Mouse (Mus musculus) cortical plate, adult 2 months (tissue): ENCODE results near the gene 4932438A13Rik. TPM values are rescaled to one million over a fixed set of nuclear protein-coding genes. Genes with fewer than 3 reads are reported as not detected.

ENCODE experiments used
- H3K27ac ChIP-seq: fragments of 200-500 bp; 2 replicates; pipeline ENCODE4 v1.5.1; 2012; ENCODE audit warnings: low read length, control low read depth, inconsistent platforms; ENCODE audit not compliant: insufficient read depth
- H3K4me1 ChIP-seq: fragments of 200-500 bp; 2 replicates; pipeline ENCODE4 v1.6.1; 2011; ENCODE audit warnings: low read length; ENCODE audit not compliant: control insufficient read depth, insufficient read depth
- H3K4me3 ChIP-seq: fragments of 200-500 bp; 2 replicates; pipeline ENCODE4 v1.5.1; 2011; ENCODE audit warnings: mild to moderate bottlenecking, low read length, control low read depth; ENCODE audit not compliant: insufficient read depth
- CTCF ChIP-seq: fragments of 200-500 bp; IDR thresholded peaks from 2 replicates; pipeline ENCODE4 v1.5.1; 2011; ENCODE audit warnings: mild to moderate bottlenecking, control low read depth, low read length; ENCODE audit not compliant: insufficient read depth; ENCODE audit errors: extremely low read depth
- POLR2A ChIP-seq: fragments of 200-500 bp; IDR thresholded peaks from 2 replicates; pipeline ENCODE4 v1.6.1; 2011; ENCODE audit warnings: mild to moderate bottlenecking, low read length, control low read depth; ENCODE audit not compliant: insufficient read depth; ENCODE audit errors: extremely low read depth
- polyA plus RNA-seq: library from polyadenylated mRNA; depleted of rRNA; stranded (reverse); fragments of >200 nt; gene quantifications from 2 replicates; pipeline ENCODE4 v1.2.3, GENCODE M21; 2012; rRNA removed

The 4932438A13Rik gene
- polyA plus RNA-seq = 48.3 and 50.5 TPM in 2 replicates

DNA sequence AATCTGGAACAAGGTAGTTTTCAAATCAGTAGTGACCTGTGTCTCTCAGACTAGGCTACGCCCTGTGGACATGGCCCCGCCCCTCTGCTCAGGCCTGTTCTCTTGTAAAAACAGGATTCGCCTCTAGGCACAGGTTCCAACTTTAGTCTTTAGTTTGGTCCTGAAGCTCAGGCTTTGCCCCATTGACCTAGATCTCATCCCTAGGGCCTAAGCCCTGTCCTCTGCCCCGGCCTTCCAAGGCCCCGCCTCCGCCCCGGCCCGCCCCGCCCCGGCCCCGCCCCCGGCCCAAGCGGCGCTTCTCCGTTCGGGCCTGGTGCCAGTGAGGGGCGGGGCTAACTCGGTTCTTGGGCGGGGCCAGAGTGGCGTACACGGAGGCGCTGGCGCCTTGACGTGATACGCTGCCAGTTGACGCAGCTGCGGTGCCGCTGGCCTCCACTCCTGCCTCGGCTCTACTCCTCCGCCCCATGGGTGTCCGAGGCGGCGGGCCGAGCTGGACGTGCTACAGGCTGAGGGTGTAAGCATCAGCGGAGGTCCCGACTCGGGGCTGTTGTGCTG is at the start of gene 4932438A13Rik:
Gene 4932438A13Rik, plus strand, starts transcription at position 384 of the 555 bp plus-strand sequence.
- no peaks in the 10 kb centered on the region; the same call in 1 of the 2 replicates for H3K4me1 ChIP-seq
- H3K4me3 ChIP-seq = peak within 1 kb of the TSS; percentile 71
- peak within 1 kb of the TSS; percentile 90 for H3K27ac ChIP-seq
- no peak for TF ChIP-seq CTCF
- peak; percentile 94 for TF ChIP-seq POLR2A

DNA sequence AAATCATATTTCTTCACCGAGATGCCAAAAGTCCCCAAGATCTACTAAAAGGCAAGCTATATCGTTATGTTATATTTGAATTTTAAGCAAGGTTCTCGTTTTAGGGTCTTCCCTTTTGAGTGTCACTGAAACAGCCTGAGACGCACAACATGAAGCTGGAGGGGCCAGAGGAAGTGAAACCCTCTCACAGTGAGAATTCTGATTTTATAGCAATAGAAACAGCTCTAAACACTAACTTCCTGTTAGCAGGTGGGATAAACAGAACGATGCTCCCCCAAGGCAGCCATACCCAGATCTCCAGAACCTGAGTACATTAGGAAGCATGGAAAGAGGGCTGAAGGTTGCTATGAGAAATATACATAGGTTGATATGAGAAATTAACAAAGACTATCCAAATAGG is 46.3 kb upstream of the 4932438A13Rik start:
- Histone ChIP-seq H3K4me1 (no peaks in the 10 kb centered on the region), H3K4me3 (no peak overlapping the region), H3K27ac (no peak overlapping the region)
- TF ChIP-seq POLR2A = no peak
- TF ChIP-seq CTCF = no peak

DNA sequence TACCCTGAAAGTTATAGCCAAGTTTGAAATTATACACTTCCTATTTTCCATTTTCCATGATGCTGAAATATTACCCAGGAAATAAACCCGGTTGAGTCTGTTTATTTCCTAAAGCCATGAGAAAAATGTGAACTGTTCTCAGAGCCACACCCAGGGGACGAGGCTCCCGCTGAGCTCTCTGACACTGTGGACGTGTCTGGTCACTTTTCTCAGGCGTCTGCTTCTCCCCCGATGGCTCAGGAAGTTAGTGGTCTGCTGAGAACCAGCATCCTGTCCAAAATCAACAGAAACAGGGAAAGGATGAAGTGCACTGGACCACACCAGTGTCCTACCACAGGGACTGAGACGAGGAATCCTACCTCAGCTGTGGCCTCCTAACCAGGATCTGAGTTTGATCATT is 43.5 kb upstream of the 4932438A13Rik start:
- no peak overlapping the region for H3K27ac ChIP-seq
- H3K4me3 ChIP-seq = no peak overlapping the region
- H3K4me1 ChIP-seq = no peaks in the 10 kb centered on the region
- TF ChIP-seq POLR2A (no peak), CTCF (no peak)

DNA sequence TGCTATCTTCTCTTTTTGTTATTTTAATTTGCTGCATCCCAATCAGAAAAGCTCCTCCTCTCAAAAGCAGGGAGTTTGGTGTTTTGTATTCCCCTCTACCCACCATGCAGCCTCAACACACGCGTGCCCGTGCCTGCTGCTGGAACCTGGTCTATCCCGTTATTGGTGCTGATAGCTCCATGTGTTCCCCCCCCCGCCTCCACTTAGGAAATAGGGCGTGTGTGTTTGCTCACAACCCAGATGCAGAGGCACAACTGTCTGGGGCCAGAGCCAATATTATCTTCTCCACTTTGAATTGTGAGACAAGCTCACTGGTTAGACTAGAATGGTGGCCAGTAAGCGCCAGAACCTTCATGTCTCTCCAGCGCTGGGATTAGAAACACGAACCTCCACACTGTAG is 41.9 kb upstream of the 4932438A13Rik start:
- H3K27ac ChIP-seq = no peak overlapping the region
- no peaks in the 10 kb centered on the region for H3K4me1 ChIP-seq
- H3K4me3 ChIP-seq = no peak overlapping the region
- TF ChIP-seq CTCF (no peak), POLR2A (no peak)

DNA sequence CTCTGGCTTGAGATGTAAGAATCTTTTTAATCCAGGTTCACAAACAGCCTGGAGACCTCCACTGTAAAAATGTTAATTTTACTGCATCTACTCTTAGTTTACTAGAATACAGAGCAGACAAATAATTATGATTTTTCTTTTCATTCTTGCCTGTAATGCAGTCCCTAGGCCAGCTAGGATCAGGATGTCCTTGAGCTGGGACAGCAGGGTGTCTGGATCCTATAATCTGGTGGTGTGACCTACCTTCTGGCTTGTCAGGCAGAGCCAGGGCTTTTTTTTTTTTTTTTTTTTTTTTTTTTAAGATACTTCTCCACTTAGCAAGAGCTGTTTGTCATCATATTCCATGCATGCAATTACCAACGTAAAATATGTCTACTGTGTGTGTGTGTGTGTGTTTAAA is 37.8 kb upstream of the 4932438A13Rik start:
- no peaks in the 10 kb centered on the region for H3K4me1 ChIP-seq
- H3K27ac ChIP-seq = no peak overlapping the region
- H3K4me3 ChIP-seq = no peak overlapping the region
- TF ChIP-seq CTCF (no peak), POLR2A (no peak)

DNA sequence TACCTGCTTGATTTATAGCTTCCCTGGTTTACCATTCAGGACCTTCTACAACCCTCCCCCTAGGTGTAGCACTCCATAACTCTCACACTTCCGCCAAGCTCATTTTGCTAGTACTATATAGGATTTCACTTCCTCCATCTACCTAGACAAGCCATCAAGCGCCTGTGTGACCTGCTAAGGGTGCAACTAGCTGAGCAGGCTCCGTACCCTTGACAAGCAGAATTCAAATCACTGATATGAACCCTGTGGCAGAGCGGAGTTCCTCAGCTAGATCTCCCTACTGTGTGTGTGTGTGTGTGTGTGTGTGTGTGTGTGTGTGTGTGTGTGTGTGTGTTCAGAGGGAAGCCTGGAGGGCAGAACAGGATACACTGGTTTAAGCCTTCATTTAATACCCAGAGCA is 37.4 kb upstream of the 4932438A13Rik start:
- no peak overlapping the region for H3K27ac ChIP-seq
- no peaks in the 10 kb centered on the region for H3K4me1 ChIP-seq
- no peak overlapping the region for H3K4me3 ChIP-seq
- TF ChIP-seq CTCF = no peak
- no peak for TF ChIP-seq POLR2A

DNA sequence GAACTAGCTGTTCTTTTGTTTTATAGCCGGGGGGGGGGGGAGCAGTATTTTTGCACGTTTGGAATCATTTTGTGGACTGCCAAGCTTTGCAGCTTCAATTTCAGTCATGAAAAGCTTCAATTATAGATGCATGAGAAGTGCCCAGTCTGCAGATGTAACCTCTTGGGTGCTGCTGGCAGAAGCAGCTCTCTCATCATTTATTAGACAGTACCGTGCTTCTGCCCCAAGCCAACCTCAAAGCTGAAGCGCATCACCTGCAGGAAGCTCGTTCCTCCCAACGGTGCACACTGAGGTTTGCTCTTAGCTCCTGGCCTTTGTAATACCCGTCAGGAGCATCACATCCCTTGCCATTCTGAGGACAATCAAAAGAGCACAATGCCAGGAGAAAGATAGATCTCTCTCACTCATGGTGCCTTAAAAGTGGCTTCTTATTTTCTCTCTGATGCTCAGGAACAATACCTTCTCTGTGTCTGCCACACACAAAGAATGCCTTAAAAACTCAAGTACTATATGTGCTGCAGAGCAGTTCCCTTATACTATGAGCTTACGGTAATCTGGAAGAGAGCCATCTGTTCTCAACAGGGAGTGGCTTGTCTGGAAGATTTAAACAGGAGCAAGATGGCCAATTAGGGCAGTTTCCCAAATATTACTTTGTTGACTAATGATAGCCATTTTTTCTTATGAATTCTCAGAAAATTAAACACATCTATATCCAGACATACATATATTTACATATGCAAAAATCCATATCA is 35.5 kb upstream of the 4932438A13Rik start:
- TF ChIP-seq CTCF (no peak), POLR2A (no peak)
- Histone ChIP-seq H3K4me1 (peaks cover 2% of the 10 kb centered on the region; the same call in 1 of the 2 replicates), H3K4me3 (no peak overlapping the region), H3K27ac (no peak overlapping the region)

DNA sequence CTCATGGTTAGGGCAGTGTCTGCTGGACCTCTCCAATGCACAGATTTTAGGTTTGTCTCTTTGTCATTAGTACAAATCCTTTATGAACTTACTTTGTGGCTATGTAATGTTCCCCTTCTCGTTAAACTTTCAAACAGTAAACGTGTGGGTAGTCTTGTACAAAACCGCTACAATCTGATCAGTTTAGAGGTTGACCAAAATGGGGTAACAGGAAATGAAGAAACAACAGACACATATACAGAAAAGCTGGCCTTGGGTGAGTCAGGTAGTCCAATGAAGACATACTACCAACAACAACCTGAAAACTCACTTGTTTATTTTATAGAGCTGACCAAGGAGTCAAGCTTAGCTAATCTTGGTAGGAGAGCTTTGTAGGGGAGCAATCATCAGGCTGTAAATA is 32.7 kb upstream of the 4932438A13Rik start:
- no peak overlapping the region for H3K4me3 ChIP-seq

DNA sequence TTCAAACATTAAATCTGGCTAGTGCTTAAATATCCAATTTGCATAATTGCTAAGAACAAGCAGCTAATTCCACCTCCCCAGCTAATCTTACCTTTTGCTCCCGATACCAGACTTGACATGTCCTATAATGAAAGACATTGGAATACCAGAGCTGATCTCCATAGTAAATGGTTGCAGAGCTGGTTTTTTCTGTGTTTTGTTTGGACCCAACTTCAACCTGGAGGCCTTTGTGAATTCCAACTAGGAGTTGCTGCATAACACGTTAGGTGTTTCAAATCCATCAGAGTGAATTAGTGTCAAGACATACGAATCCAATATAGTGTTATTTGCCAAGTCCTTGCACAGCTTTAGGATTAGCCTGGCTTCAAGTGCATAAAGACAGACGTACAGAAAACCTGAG is 28.5 kb upstream of the 4932438A13Rik start:
- Histone ChIP-seq H3K4me1 (peaks cover 2% of the 10 kb centered on the region; the same call in 1 of the 2 replicates), H3K4me3 (no peak overlapping the region), H3K27ac (no peak overlapping the region)
- TF ChIP-seq CTCF (no peak), POLR2A (no peak)

More for the DNA sequence above, 32.7 kb upstream of the 4932438A13Rik start:
- H3K27ac ChIP-seq = no peak overlapping the region
- TF ChIP-seq POLR2A = no peak
- TF ChIP-seq CTCF = no peak
- peaks cover 2% of the 10 kb centered on the region; the same call in 1 of the 2 replicates for H3K4me1 ChIP-seq

DNA sequence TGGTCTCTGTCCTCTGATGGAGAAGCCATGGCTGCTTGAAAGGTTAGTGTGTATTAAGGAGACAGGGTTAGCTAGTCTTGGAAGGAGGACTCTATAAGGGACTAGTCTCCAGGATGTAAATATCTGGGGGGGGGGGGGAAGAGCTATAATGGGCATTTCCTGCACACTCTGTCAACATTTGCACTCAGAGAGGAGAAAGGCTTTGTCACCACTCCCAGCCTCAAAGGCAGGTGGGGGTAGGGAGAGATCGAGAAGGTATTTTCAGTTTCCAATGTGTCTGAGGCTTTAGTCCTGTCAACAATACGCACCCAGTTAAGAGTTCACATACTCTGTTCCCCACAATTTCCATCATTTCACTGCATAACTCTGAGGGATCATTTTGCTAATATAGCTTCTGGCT is 28.1 kb upstream of the 4932438A13Rik start:
- H3K4me3 ChIP-seq = no peak overlapping the region
- no peak for TF ChIP-seq CTCF
- no peak for TF ChIP-seq POLR2A
- no peak overlapping the region for H3K27ac ChIP-seq
- peaks cover 2% of the 10 kb centered on the region; the same call in 1 of the 2 replicates for H3K4me1 ChIP-seq
